Mouse (Mus musculus) MEL (cell line): ENCODE results near the gene Scn2b.

Experiments
- CTCF ChIP-seq, 3 experiments: IDR thresholded peaks in 2 of 3; conservative IDR thresholded peaks in 1 of 3; 2 replicates each; pipeline ENCODE4 v1.5.1; 2011 to 2012; ENCODE audit warnings: low read length in 3 of 3, low read depth in 2 of 3, mild to moderate bottlenecking in 2 of 3, improper control_type of control experiment in 1 of 3, inconsistent platforms in 1 of 3, mixed read lengths in 1 of 3, moderate library complexity in 1 of 3; ENCODE audit not compliant: control insufficient read depth in 1 of 3, insufficient read depth in 1 of 3, poor library complexity in 1 of 3, severe bottlenecking in 1 of 3
- EP300 ChIP-seq, 2 experiments: IDR thresholded peaks; 2 replicates each; pipeline ENCODE4 v1.6.1; 2011; ENCODE audit warnings: improper control_type of control experiment in 2 of 2, low read length in 2 of 2, low read depth in 1 of 2, mild to moderate bottlenecking in 1 of 2
- MAFK ChIP-seq: IDR thresholded peaks from 2 replicates; pipeline ENCODE4 v1.6.1; 2011; ENCODE audit warnings: low read depth, mild to moderate bottlenecking, low read length, improper control_type of control experiment, borderline replicate concordance
- NRF1 ChIP-seq: IDR thresholded peaks from 2 replicates; pipeline ENCODE4 v1.6.1; 2014; ENCODE audit warnings: low read depth, mild to moderate bottlenecking, inconsistent platforms, low read length, improper control_type of control experiment, moderate library complexity; ENCODE audit not compliant: poor library complexity, insufficient read depth, severe bottlenecking
- POLR2A ChIP-seq, 2 experiments: IDR thresholded peaks; 2 replicates each; pipeline ENCODE4 v1.6.1; 2011 to 2012; ENCODE audit warnings: low read length in 2 of 2, mild to moderate bottlenecking in 2 of 2, control low read depth in 1 of 2, improper control_type of control experiment in 1 of 2, low read depth in 1 of 2, moderate library complexity in 1 of 2; ENCODE audit not compliant: control insufficient read depth in 1 of 2, insufficient read depth in 1 of 2, poor library complexity in 1 of 2
- RCOR1 ChIP-seq: IDR thresholded peaks from 2 replicates; pipeline ENCODE4 v1.6.1; 2012; ENCODE audit warnings: low read depth, mild to moderate bottlenecking, inconsistent platforms, low read length, improper control_type of control experiment
- ZC3H11A ChIP-seq: IDR thresholded peaks from 2 replicates; pipeline ENCODE4 v1.6.1; 2012; ENCODE audit warnings: low read depth, mild to moderate bottlenecking, inconsistent platforms, low read length, improper control_type of control experiment

DNA sequence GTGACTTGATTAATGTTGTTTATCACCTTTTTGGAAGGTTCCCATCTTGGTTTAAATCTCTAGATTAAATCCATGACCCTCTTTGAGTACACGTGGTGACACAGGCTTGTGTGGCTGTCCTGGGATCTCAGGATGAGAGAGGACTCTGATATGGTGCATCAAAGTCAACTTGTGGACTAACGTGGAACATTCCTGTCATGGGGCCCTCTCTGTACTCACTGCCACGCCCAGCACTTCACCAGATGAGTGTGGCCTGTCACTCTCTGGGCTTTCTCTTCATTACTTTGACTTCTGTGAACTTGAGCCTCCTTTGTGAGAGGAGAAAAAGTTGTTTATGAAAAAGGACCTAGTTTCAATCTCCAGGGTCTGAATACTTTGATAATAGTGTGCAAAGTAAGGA lies 45.8 kb upstream of the Scn2b start:
- no peak for TF ChIP-seq CTCF (IDR thresholded peaks at IDR 0.05 in 2 of 3, conservative IDR thresholded peaks at IDR 0.05 in 1 of 3; ENCODE audit: control insufficient read depth in 1 of 3, insufficient read depth in 1 of 3, low read depth in 2 of 3, low read length in 3 of 3, poor library complexity in 1 of 3, severe bottlenecking in 1 of 3)
- TF ChIP-seq MAFK, result no peak
- no peak for TF ChIP-seq EP300 (IDR thresholded peaks at IDR 0.05; ENCODE audit: low read depth in 1 of 2, low read length in 2 of 2)
- TF ChIP-seq NRF1, result no peak
- TF ChIP-seq RCOR1, result no peak
- no peak for TF ChIP-seq POLR2A (IDR thresholded peaks at IDR 0.05; ENCODE audit: control insufficient read depth in 1 of 2, insufficient read depth in 1 of 2, low read depth in 1 of 2, low read length in 2 of 2, poor library complexity in 1 of 2)
- TF ChIP-seq ZC3H11A, result no peak
